Mouse (Mus musculus): Measurements from ENCODE around the gene Plcl1. TPM values are rescaled to one million over a fixed set of nuclear protein-coding genes. Genes with fewer than 3 reads are reported as not detected.

Gene Plcl1
- 0.37 and 0.52 TPM in 2 replicates for polyA plus RNA-seq (2012; rRNA removed)

DNA sequence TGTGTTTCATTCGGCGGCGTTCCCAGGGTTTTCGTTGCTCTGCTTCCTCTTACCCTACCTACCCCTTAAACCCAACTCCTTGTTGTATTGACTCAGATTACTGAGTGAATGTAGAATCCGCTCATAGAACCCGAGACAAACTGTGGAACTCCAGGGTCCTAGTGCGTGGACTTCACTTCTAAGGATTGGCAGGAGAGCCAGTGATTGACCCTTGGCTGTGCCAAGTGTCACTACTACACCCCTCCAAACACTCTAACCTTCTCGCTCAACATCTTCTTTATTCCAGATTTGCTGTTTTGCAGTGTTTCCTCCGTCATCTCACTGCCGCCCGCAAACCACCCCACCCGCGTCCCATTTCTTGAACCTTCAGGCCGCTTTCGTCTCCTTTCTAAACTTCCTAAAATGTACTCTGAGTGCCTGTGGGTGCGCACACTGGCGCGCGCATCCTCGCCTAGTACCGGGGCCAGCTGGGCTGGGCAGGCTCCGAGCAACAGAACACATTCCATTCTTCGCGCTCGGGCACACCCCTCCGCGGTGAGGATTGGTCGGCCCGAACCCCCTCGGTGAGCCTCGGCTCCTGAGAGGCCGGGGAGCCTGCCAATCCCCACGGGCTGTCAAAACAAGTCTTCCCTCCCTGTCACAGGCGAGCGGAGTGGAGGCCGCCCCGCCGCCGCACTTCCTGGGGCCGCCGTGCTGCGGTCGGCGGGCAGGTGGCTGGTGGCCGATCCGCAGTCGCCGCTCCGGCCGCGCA lies at the start of gene Plcl1:
Plcl1 (plus strand) TSS at position 650 of the 751 bp plus-strand sequence.
- WGBS, result 2% methylated on average over 51 of the region's 51 CpGs
- DNase-seq (ENCODE audit: low read depth, low spot score), result peak; percentile 53

DNA sequence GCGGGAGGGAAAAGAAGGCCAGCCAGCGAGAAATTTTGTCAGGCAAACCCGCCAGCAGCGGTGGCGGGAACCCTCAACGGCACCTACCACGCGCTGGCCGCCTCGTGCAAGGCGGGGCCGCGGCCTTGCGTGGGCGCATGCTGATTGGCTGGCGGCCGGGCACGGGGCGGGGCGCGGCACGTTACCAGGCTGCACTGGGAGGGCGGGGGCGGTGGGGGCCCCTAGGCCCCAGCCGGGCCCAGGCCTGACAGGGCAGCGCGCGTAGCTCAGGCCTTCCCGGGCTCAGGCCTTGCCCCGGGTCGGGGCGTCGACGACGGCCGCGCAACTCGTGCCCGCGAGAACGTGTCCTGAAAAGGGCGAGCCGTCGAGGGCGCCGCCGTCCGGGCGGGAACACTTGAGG lies 43.1 kb upstream of the Plcl1 start:
- 60% methylated on average over 49 of the region's 49 CpGs for WGBS
- DNase-seq (ENCODE audit: low read depth, low spot score), result no peak

DNA sequence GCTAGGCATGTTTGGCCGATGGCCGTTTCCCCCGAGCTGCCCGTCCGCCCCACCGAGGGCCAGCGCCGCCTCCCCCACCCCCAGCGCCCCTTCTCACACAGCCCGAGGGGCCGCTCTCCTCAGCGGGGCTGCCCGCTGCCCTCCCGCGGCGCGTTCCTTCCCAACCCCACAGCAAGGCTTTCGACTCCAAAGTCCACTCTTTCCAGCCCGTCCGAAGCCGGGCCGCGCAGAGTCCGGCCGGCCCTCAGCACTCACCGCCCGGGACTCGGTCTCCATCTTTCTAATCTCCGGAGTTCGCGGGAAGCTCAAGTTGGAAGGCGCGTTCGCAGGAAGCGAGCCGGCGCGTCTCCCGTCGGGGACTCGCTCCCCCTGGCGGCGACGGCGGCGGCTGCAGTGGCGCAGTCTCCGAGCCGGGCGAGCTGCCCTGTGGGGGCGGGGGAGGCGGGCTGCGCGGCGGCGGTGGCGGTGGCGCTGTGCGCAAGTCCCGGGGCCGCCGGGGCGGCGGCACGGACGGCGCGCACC lies 42.6 kb upstream of the Plcl1 start, which contains the start of gene Boll:
Boll (minus strand) TSS at position 426 of the 522 bp plus-strand sequence.
- WGBS, result 17% methylated on average over 68 of the region's 68 CpGs
- no peak for DNase-seq (ENCODE audit: low read depth, low spot score)

DNA sequence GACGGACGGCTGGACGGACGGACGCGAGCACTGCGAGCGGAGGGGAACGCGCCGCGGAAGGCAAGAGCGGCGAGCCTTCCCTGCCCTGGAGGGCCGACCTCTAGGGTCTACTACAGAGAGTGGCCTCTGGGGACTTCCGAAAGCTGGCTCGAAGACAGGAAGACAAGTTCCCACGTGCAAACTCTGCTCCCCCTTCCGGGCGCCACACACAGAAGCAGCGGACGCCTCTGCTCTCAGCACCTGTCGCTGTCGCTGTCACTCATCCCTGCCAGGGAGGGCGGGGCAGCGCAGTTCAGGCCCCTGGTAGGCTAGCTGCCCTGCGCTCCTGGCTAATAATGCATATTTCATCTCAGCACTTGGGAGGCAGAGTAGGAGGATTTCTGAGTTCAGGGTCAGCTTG lies 42.1 kb upstream of the Plcl1 start:
- DNase-seq (ENCODE audit: low read depth, low spot score), result no peak
- 3% methylated on average over 27 of the region's 27 CpGs for WGBS

DNA sequence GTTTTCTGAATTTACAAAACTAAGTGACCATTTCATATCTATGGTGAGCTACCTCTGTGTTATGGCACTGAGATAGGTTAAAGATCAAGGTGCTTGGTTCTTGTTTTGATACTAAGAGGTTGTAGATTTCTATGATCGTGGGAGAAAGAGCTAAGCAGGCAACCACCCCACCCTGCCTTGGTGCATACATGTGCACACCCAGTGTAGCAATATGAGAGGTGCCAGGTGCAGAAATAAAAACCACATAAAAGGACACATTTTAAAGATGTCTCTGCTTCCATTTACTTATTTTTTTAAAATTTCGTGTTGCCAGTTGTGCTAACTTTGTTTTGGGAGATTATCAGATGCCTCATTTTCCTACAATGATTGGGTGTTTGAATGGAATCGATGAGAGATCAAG lies 33.1 kb upstream of the Plcl1 start:
- WGBS, result 83% methylated on average over 3 of the region's 3 CpGs
- DNase-seq (ENCODE audit: low read depth, low spot score), result no peak

DNA sequence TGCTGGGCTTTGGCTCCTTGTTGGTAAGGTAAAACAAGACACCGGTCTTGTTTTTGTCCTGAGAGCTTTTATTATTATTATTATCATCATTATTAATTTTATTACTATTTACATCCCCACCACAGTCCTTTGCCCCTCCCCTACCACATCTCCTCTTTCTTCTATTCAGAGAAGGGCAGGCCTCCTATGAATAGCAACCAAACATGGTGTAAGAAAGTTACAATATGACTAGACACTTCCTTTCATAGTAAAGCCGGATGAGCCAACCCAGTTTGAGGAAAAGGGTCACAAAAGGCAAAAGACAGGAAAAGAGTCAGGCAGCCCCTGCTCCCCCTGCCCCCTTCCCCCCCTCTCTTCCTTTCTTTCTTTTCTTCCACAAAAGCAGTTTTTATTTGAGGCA lies 25.2 kb upstream of the Plcl1 start:
- no peak for DNase-seq (ENCODE audit: low read depth, low spot score)
- WGBS, result 78% methylated on average over 2 of the region's 2 CpGs

DNA sequence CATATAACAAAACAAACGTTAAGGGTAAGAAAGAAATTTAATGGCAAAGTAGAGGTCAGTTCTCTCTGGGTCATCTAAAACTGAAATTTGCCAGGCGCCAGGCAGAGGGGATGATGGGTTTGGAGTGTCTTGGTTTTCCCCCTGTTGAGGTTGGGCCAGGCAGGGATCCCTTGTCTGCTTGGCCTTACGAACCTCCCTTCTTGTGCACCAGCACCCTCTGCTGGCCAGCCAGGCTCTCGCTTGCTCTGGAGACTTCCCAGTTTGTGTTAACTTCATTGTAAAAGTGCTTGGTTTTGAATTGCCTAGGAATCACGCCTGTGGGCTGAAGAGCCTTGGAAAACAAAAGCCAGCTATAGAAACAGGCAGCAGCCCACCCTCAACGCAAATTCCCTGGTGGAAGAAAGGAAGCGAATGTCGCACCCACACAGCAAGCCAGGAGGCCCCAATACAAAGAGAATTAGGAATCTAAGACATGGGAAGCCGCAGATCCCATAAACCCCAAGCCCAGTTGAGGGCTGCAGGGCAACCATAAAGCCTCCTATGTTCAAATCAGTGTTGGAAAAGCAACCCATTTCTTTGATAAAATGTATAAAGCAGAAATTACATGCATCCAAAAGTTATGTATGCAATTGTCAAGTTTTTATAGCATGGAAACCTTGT lies 22.5 kb upstream of the Plcl1 start:
- DNase-seq (ENCODE audit: low read depth, low spot score), result peak; percentile 32
- 19% methylated on average over 9 of the region's 9 CpGs for WGBS

DNA sequence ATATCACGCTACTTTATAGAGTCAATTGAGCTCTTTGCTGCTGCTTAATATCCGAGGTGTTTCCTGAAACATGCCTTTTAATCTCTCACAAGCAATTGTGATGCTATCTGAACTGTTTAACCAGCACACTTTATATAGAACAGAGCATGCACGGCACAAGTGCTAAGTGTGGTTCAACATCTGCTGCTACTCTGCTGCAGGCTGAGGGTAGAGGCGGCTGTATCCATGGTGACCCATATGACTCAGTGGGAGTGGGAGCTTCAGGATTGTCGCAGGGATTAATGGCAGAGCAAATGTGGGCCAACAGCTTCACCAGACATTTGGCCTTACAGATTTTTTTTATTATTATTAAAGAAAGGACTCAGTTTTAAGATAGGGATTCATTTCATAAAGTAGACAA lies 5.8 kb upstream of the Plcl1 start:
- WGBS, result 44% methylated on average over 5 of the region's 5 CpGs
- no peak for DNase-seq (ENCODE audit: low read depth, low spot score)

DNA sequence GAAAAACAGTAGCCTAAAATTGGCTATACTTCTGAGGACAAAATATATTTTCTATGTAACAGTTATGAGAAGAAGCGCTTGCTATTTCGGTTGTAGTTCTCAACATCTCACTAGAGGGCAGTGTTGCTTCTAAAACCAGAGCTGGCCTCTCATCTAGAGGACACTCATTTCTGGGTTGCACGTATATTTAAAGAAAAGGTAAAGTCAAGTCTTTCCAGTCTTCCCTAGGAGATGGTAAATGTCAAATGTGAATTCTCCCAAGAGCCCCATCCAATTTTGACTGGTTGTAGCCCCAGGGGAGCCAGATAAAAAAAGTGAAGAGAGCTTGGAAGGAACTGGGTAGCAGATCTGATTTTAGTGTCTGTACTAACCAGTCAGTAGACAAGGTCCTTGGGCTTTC lies 1.3 kb upstream of the Plcl1 start:
- 2% methylated on average over 3 of the region's 3 CpGs for WGBS
- peak; percentile 55 for DNase-seq (ENCODE audit: low read depth, low spot score)

DNA sequence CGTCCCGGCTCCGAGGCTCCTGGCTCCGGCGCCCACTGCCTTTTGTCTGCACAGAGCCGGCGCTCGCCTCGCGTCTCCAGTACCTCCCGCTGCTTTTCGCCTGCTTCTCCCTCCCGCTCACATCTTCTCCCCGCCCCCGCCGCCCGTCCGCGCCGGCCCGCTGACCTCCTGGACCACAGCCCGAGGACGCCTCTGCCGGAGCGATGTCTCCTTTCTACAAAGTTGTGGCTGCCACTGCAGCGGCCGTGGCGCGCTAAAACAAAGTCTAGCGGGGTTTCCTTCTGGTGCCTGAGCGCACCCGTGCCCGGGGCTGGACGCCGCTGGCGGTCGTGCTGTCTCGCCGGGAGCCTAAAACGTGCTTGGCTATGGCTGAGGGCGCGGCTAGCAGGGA lies 297 bp downstream of the Plcl1 start:
- under 1% methylated on average over 42 of the region's 42 CpGs for WGBS
- no peak for DNase-seq (ENCODE audit: low read depth, low spot score)

DNA sequence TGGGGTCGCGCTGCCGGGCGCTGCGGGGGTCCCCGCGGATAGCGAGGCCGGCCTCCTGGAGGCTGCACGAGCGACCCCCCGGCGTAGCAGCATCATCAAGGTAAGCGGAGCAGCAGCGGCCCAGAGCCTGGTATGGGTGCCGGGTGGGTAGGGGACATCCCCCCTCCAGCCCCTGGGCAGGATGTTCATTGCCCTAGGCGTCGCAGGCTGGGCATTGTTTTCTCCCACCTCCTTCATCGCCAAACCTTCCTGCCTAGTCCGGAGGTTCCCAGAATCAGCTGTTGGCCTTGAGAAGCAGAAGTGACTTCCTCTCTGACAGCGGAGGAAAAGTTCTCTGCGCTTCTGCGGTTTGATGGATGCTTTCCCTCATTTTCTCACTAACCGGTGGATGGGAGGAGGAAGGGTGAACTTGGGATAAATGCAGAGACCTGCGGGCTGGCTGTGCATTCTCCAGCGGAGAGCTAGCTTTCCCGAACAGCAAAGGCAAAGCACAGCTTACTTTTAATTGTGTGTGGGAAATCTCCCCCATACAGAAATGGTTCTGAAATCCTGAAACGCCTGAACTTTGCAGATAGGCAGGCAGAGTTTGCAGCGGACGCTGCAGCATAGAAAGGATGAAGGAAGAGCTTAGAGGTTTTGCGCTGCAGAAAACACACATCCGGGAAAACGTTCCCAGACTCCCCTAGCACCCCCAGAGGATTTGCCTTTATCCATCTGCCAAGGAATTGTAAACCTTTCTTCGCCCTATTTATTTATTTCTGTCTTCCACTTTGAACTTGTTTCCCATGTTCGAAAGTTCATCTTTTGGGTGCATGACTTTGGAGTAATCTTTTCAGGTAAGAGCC lies 1.0 kb downstream of the Plcl1 start:
- WGBS, result 6% methylated on average over 35 of the region's 35 CpGs
- no peak for DNase-seq (ENCODE audit: low read depth, low spot score)

DNA sequence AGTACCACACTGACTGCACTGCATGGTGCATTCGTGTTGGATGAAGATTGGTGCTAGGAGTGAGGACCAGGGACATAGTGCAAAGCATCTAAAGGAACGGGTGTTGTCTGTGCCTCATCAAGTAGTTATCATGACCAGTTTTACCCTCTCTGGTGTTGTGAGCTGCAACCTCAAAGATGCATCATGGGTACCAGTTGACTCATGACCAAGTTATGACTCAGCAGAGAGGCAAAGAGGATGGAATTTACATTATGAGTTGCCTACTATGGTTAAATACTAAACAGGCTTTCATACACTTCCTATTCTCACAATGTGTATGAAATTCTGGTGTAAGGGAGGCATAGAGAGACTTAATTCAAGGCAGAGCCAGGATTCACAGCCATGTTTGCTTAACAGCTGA lies 4.9 kb downstream of the Plcl1 start:
- no peak for DNase-seq (ENCODE audit: low read depth, low spot score)
- 93% methylated on average over 2 of the region's 2 CpGs for WGBS

DNA sequence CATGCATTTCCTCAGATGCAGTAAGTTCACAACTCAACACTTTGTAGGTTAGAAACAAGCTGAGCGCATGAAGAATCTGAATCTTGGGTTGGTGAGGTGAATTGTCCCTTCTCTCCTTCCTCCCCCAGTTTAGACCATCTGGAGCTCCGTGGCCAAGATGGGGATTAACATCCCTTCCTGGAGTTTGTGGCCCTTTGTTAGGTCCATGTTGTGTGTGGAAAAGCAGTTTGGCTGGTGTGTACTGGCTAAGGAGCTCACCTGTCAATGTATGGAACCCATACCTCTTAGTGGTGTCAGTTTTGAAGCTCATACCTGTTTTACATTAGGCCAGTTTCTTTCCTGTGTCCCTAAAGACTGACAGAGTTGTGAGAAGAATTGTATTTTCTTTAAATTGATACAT lies 5.4 kb downstream of the Plcl1 start:
- DNase-seq (ENCODE audit: low read depth, low spot score), result no peak
- whole genome bisulfite sequencing, result 85% methylated on average over 2 of the region's 2 CpGs

DNA sequence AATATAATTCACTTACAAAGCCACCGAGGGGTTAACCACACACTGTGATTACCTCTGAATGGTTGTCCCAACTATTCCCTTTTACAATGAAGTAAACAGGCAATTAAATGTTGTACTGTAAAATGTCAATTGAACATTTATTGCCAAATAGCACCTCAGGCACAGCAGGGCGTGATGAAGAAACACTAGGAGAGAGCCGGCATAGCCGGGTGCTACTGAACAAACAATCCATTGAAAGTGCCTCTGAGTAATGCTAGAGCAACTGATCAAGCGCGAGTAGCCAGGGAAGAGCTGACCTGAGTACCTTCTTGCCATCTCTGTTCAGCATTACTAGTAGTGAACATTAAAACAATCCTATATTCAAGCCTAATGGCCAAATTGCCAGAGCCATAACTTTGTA lies 6.8 kb downstream of the Plcl1 start:
- WGBS, result 25% methylated on average over 6 of the region's 6 CpGs
- peak; percentile 16 for DNase-seq (ENCODE audit: low read depth, low spot score)

DNA sequence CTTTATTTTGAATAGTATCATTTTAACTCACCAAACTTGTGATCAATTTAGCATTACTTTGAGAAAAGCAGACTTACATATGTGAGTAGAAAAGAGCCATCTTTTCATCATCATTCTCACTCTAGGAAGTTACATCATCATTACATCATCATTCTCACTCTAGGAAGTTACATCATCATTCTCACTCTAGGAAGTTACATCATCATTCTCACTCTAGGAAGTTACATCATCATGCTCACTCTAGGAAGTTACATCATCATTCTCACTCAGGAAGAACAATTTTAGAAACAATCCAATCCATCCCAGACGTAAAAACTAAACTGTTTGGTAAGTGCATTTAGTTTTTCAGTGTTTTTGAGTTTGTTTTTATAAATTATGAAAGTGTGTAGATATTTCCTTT lies 7.8 kb downstream of the Plcl1 start:
- no peak for DNase-seq (ENCODE audit: low read depth, low spot score)
- 71% methylated on average over 1 of the region's 1 CpGs for WGBS

DNA sequence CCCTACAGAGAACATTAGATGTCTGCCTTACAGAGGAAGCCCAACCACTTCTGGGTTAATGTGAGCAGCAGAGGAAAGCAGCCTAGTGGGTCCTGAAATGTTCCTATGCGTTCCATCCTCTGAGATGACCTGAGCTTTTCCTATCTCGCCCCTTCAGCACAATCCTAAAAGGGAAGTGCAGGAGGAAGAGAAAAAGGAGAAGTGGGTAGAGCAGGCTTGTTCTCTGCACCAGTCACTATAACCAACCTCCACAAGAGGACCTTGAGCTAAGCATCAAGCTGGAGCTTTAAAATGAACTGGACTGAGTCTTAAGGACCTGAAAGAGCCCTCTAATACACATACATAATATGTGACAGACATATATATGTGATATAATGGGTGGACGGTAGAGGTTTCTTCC lies 13.2 kb downstream of the Plcl1 start:
- DNase-seq (ENCODE audit: low read depth, low spot score), result no peak
- 73% methylated on average over 3 of the region's 3 CpGs for WGBS

DNA sequence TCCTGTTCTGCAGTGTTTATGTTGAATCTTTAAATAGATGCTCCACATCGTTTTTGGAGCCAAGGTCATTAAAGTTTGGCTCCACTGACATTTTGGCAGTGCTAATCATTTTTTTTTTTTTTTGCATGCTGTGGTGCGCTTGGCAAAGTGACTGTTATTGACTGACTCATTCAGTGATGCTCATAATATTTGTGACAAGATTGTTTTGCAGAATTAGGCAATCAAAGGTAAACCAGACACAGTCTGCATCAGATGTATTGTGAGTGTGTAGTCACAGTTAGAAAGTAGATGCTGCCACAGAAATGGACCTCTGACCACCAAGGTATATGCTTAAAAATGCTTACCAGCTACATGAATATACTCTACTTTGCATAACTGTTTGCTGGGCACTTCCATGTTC lies 21.9 kb downstream of the Plcl1 start:
- WGBS, result 40% methylated on average over 2 of the region's 2 CpGs
- no peak for DNase-seq (ENCODE audit: low read depth, low spot score)

DNA sequence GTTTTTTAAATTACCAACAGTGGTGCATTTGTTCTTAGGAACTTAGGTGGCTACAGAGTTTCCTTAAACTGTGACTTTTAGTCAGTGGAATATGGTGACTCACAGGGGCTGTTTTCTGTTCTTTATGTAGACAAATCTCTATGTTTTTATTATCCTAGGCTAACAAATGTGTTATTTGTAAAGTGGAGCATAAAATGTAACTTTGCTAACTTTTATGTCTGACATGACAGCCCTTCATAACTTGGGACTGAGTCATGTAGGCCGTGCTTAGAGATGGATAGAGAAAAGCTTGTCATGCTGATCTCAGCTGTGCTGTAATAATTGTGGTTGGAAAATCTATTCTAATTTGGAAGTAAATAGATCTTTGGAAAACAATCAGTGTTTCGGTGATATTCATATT lies 23.3 kb downstream of the Plcl1 start:
- WGBS, result 61% methylated on average over 2 of the region's 2 CpGs
- DNase-seq (ENCODE audit: low read depth, low spot score), result no peak

DNA sequence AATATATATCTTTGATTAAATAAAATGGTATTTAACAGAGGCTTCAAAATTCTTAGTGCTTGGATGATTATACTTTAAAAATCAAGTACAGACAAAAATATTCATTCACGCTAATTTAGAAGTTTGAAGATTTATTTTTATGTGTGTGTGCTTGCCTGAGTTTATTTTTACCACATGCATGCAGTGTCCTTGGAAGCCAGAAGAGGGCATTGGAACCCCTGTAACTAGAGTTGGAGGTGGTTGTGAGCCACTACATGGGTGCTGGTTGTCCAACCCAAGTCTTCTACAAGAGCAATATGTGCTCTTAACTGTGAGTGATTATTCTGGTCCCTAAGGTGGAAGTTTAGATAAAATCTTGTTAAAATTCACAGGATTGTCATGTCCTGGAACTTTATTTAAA lies 24.0 kb downstream of the Plcl1 start:
- no peak for DNase-seq (ENCODE audit: low read depth, low spot score)
- WGBS, result 96% methylated on average over 1 of the region's 1 CpGs

DNA sequence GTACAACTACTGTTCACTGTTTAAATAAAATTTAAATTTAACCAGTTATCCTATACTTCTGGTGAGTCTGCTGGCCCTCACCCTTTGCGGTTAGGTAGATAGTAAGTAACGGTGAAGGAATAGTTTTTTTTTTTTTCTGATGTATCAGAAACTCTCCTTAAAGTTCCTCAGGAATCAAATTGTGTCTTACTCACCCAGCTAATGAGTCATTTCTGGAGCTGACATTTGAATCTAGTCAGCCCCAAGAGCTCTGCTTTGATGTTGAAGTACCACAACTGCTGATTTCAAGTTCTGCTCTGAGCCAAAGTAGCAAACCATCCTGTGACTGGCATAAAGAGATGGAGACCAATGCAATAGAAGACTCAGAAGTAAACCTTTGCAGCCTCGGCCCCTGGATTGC lies 24.9 kb downstream of the Plcl1 start:
- WGBS, result 96% methylated on average over 3 of the region's 3 CpGs
- DNase-seq (ENCODE audit: low read depth, low spot score), result no peak
